Mouse (Mus musculus): ENCODE results near the gene Hepacam2.
"Not testable (repeated sequence)": the region's sequence is repeated elsewhere in the genome, so short reads cannot be mapped to it uniquely, and the experiment has no call there.

The Hepacam2 gene

DNA sequence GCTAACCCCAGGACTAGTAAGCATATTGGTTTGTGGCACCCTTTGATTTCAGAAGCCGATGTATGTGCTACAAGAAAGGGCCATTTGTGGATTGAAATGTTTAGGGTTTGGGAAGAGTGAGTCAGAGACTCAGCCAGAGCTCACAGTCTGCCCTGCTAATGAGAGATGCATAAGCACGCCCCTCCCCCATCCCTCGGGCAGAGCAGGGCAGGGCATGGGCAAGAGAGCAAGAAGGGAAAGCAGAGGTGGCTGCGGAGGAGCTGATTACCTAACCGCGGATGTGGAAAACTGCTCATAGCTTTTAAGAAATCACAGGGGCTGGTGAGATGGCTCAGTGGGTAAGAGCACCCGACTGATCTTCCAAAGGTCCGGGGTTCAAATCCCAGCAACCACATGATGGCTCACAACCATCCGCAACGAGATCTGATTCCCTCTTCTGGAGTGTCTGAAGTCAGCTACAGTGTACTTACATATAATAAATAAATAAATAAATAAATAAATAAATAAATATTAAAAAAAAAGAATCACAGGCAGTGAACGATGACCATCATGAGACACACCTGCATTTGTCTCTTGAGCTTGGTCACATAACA lies 42.1 kb downstream of the Hepacam2 start:
- no peak for DNase-seq

DNA sequence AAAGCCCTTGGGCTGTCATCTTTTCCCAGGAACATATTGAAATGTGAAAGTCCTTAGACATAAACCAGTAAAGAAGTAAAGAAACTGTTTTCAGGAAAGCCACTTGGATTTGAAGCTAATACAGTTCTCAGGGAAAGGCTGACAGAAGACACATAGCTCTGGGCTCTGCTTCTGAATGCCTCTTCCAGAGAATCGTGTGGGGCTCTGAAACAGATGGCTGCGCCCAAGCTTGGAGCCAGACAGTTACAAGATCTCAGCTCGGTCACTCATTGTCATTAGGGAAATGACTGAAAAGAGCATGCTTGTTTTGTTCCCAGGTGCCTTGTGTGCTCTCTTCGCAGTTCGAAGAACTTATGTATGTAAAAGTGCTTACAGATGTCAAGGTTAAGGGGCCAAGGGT lies 43.7 kb downstream of the Hepacam2 start:
- no peak for DNase-seq

DNA sequence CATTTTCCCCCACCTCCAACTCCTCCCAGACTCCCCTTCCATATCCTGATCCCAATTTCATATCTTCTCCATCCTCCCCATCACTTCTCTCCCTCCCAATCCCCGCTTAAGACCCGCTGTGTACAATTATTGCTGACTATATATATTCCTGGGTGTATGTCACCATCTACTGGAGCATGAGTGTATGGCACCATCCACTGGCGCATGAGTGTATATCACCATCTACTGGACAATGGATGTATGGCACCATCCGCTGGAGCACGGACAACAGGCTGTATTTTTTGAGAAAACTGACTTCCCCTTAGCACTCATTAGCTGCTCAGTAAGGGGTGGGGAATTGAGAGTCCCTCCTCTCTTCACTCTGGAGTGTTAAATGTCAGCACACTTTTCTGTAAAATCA lies 50.7 kb downstream of the Hepacam2 start:
- peak; percentile 17 for DNase-seq

DNA sequence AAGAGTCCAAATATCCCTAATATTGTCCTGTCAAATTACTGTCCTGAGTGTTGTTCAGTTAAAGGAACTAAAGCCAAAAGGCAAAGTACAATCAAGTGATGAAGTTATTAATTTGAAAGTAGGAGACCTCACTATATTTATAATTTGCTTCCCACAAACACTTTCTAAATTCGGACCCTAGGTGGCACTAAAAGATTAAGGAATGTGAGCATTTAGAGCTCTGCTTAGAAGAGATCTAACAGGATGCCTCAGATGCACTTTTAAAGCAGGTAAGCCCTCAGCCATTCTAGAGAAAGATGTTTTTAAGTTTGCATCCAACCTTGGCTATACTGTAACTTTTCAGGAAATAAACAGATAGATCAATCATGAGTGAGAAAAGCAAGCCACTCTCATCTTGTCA lies 54.2 kb downstream of the Hepacam2 start:
- no peak for DNase-seq

DNA sequence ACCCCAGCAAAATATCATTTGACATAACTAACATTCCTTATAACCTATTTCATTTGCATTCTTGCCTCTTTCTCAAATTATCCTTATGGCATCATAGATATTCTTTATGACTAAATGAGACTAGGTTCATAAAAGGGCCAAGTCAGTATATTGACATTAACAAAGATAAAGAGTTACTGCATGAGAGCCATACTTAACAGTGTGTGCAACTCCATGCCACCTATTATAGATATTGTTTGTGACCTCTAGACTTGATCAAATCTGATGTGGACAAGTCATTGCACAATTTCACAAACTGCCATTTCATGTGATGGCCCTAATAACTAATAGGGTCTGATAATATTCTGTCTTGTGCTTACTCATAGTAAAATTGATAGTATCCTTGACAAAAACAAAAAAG lies 62.0 kb downstream of the Hepacam2 start:
- no peak for DNase-seq

DNA sequence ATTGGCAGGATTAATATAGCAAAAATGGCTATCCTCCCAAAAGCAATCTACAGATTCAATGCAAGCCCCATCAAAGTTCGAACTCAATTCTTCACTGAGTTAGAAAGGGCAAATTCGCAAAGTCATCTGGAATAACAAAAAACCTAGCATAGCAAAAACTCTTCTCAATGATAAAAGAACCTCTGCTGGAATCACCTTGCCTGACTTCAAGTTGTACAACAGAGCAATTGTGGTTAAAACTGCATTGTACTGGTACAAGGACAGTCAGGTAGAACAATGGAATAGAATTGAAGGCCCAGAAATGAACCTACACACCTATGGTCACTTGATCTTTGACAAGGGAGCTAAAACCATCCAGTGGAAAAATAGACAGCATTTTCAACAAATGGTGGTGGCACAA lies 67.1 kb downstream of the Hepacam2 start:
- DNase-seq, result not testable (repeated sequence)

DNA sequence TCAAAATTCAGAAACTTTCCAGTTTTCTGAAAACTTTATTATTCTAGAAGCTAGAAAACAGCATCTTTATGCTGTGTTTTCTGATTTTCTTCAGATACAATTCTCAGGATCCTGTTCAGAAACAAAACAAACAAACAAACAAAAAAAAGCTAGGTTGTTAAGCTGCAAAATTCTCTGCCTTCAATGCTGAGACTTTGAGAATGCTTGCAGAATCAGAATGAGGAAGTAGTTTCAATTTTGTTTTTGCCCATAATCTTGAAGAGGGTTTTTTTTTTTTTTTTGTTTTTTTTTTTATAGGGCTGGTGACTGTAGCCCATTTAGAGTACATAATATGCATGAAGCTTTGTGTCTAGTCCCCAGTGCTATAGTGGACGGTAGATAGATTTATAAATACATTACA lies 71.1 kb downstream of the Hepacam2 start:
- no peak for DNase-seq

DNA sequence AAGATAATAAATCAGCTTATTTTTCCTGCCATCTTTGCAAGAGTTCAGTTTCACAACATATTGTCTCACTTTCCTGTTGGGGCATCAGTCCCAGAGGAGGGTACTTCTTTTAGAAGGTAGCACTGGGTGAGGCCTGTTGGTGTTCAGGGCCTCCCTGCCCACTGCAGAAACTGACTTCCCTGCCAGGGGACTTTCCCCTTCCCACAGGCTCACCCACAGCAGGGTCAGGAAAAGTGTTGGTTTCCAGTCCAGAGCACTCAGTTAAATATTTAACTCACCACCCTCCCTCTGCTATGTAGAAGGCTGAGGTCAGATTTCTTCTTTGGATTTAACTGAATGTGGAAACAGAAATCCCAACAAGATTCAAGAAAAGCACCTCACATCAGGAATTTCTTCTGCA lies 72.8 kb downstream of the Hepacam2 start:
- DNase-seq, result not testable (repeated sequence)

DNA sequence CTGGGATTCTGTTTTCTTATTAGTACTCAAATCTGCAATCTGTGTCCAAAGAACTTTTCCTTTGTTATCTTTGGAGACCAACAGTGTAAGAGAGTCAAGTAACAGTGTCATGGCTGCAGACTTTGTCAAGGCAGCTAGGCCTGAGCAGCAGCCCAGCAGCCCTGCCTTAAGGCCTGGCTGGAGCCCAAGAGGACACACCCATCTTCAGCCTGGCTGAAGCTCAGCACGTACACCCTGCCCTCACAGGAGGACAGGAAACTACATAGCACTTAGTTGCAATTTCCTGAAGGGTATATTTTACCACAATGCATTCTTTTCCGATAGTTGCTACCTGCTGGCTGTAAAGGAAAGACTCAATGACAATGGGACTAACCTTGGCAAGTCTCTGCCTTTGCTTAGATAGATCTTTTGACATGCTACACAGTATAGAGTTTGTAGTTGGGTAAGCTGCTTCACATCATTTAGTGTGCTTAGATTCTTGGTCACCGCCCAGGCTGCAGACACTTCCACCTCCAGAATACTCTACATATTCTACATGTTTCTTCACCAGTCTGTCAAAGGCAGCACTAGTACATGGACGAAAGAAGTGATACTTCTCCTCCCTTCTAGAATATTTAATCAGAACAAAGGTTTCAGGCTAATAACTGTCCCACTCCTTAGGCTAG lies 73.4 kb downstream of the Hepacam2 start:
- not testable (repeated sequence) for DNase-seq
